Mouse (Mus musculus) liver, embryonic 16.5 days (tissue): Measurements from ENCODE around the gene 4931429L15Rik. TPM values are rescaled to one million over a fixed set of nuclear protein-coding genes. Genes with fewer than 3 reads are reported as not detected.
A peak's percentile ranks its signal among the peaks of the same experiment; 100 is the strongest.

Source experiments
- ATAC-seq: fragments of 200-750 bp; cut with Nextera tagmentation; 2 replicates; pipeline ENCODE4 v1.8.0; 2017; ENCODE audit warnings: low read depth, mild to moderate bottlenecking, moderate number of reproducible peaks, moderate library complexity
- H3K27ac ChIP-seq: fragments of 300-500 bp; sonication (generic); 2 replicates; pipeline ENCODE4 v1.5.1; 2014; ENCODE audit warnings: mild to moderate bottlenecking, low read length
- H3K27me3 ChIP-seq: fragments of 300-500 bp; sonication (generic); 2 replicates; pipeline ENCODE4 v1.6.1; 2014; ENCODE audit warnings: low read depth, low read length, mixed read lengths; ENCODE audit not compliant: control insufficient read depth, insufficient read depth
- H3K36me3 ChIP-seq: fragments of 300-500 bp; sonication (generic); 2 replicates; pipeline ENCODE4 v1.6.1; 2014; ENCODE audit warnings: mild to moderate bottlenecking; ENCODE audit not compliant: control insufficient read depth, insufficient read depth
- H3K4me1 ChIP-seq: fragments of 300-500 bp; sonication (generic); 2 replicates; pipeline ENCODE4 v1.6.1; 2014; ENCODE audit warnings: low read depth, low read length, mixed read lengths; ENCODE audit not compliant: control insufficient read depth
- H3K4me2 ChIP-seq: fragments of 300-500 bp; sonication (generic); 2 replicates; pipeline ENCODE4 v1.6.1; 2014; ENCODE audit warnings: low read depth, low read length, mixed read lengths
- H3K4me3 ChIP-seq: fragments of 300-500 bp; sonication (generic); 2 replicates; pipeline ENCODE4 v1.5.1; 2014; ENCODE audit warnings: low read depth, mild to moderate bottlenecking, low read length
- H3K9ac ChIP-seq: fragments of 300-500 bp; sonication (generic); 2 replicates; pipeline ENCODE4 v1.6.1; 2014; ENCODE audit warnings: low read depth, low read length
- H3K9me3 ChIP-seq: fragments of 300-500 bp; sonication (generic); replicated peaks from 2 replicates; pipeline ENCODE4 v1.6.1; 2016; ENCODE audit warnings: low read length; ENCODE audit not compliant: control insufficient read depth
- WGBS: fragments of 180-500 bp; shearing (Covaris S2); extraction: QIAGEN DNeasy Blood & Tissue Kit; methylation state at CpG from one replicate; pipeline ENCODE4 v1.1.7; 2014; ENCODE audit not compliant: insufficient replicate concordance; 5-methylcytosine and 5-hydroxymethylcytosine counted together
- polyA plus RNA-seq: library from polyadenylated mRNA; unstranded; fragments of >200 nt; fragmentation: Nextera tagmentation; extraction: Ambion mirVana; gene quantifications from 2 replicates; pipeline ENCODE4 v1.2.1, GENCODE M21; 2015

The 4931429L15Rik gene
- polyA plus RNA-seq, 1 experiment from 2014 or later, result not detected

DNA sequence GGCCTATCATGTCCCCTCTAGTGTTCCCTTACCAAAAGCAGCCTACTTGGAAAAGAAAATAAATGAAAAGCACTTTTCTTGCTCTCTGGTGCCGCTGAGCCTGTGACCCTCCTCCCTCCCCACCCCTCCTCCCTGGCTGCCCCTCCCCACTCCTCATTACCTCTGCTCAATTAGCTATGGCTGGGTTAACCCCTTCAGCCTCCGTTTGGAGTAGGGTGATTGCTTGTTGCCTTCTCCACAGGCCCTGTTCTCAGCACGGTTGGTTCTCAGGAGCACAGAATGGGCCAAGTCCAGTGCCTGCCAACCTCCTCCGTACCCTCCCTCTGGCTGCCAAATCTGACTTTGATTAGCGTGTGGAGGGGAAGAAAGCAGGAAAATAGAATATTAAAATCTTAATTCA is 3.4 kb downstream of the 4931429L15Rik start:
- Histone ChIP-seq H3K9ac (no peak overlapping the region), H3K4me3 (no peak overlapping the region), H3K4me2 (no peak overlapping the region), H3K4me1 (no peaks in the 10 kb centered on the region), H3K36me3 (no peaks in the 10 kb centered on the region), H3K27me3 (no peaks in the 10 kb centered on the region), H3K27ac (no peak overlapping the region), H3K9me3 (no peaks in the 10 kb centered on the region)
- ATAC-seq, result no peak
- WGBS, result 45% methylated on average over 5 of the region's 5 CpGs

GRCm38 (mm10) chr9:46315807-46316365 is 3.9 kb downstream of the 4931429L15Rik start:
- Histone ChIP-seq H3K9ac (no peak overlapping the region), H3K4me3 (no peak overlapping the region), H3K4me1 (no peaks in the 10 kb centered on the region), H3K36me3 (no peaks in the 10 kb centered on the region), H3K27me3 (no peaks in the 10 kb centered on the region), H3K9me3 (no peaks in the 10 kb centered on the region), H3K27ac (no peak overlapping the region), H3K4me2 (no peak overlapping the region)
- 53% methylated on average over 11 of the region's 11 CpGs for WGBS
- no peak for ATAC-seq

DNA sequence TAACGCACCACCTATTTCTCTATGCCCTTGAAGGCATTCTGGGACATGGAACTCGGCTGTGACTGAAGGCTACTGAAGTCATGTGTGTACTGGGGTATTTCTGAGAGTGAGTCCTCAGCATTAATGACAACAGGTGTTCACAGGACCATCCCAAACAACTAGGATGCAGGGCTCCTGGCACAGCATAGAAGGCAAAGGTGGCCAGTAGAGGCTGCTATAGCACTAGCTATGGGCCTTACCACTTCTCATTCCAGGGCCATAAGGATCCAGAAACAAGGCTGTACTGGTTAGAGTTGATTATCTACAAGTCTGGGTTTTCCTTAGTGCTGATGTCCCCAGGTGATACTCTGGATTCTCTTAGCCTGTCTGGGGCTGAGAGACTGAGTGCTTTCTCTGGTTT is 4.9 kb downstream of the 4931429L15Rik start:
- no peaks in the 10 kb centered on the region for H3K27me3 ChIP-seq
- no peaks in the 10 kb centered on the region for H3K9me3 ChIP-seq
- H3K27ac ChIP-seq, result no peak overlapping the region
- H3K36me3 ChIP-seq, result no peaks in the 10 kb centered on the region
- no peaks in the 10 kb centered on the region for H3K4me1 ChIP-seq
- no peak overlapping the region for H3K4me3 ChIP-seq
- WGBS, result 33% methylated on average over 2 of the region's 2 CpGs
- ATAC-seq, result no peak
- no peak overlapping the region for H3K4me2 ChIP-seq
- H3K9ac ChIP-seq, result no peak overlapping the region

DNA sequence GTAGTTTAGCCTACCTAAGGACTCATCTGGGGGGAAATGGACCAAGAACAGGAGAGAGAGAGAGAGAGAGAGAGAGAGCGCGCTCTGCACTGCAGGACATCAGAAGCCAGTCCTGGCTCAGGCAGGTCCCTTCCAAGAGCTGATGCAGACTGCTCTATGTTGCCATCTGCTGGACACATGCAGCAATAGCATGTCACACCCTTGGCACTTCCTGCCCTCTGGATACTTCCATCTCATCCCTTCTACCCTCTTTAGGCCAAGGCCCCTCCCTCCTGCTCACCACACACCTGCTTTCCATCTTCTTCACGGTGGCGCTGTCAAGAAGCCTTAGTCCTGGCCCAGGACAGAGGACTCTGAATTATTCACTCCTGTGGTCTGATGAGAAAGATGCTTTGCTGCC is 5.3 kb downstream of the 4931429L15Rik start:
- Histone ChIP-seq H3K9ac (no peak overlapping the region), H3K27ac (no peak overlapping the region), H3K4me2 (no peak overlapping the region), H3K9me3 (no peaks in the 10 kb centered on the region), H3K36me3 (no peaks in the 10 kb centered on the region), H3K4me3 (no peak overlapping the region), H3K27me3 (no peaks in the 10 kb centered on the region), H3K4me1 (no peaks in the 10 kb centered on the region)
- ATAC-seq, result 0 out of 2 replicates have a peak, but pooled peaks have one; percentile 16
- WGBS, result 7% methylated on average over 4 of the region's 4 CpGs

DNA sequence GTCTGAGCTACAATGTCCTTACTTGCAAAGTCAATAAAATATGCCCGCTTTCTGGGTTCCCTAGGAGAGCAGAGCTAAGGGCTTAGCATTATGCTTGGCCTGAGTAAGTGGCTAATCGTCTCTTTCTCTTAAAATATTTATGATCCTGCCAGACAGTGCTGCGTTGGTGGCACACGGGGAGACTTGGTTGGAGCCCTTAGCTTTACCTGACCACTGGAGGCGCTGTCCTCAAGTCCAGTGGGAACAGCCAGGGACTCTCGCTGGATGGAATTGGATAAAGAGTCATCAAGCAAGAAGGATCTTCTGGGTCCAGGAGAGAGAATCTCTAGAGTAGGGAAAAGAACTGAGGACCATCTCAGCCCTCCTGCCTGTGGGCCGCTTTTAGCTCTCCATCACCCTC is 10.7 kb downstream of the 4931429L15Rik start:
- ATAC-seq, result no peak
- WGBS, result 16% methylated on average over 7 of the region's 7 CpGs

GRCm38 (mm10) chr9:46302142-46302541 is 17.6 kb downstream of the 4931429L15Rik start:
- Histone ChIP-seq H3K4me1 (no peaks in the 10 kb centered on the region), H3K4me3 (no peak overlapping the region), H3K9me3 (no peaks in the 10 kb centered on the region), H3K9ac (no peak overlapping the region), H3K4me2 (no peak overlapping the region), H3K27ac (no peak overlapping the region), H3K27me3 (no peaks in the 10 kb centered on the region), H3K36me3 (peaks cover 5% of the 10 kb centered on the region)
- 10% methylated on average over 2 of the region's 2 CpGs for WGBS
- no peak for ATAC-seq

More for the DNA sequence above, 10.7 kb downstream of the 4931429L15Rik start:
- H3K4me2 ChIP-seq, result no peak overlapping the region
- no peaks in the 10 kb centered on the region for H3K9me3 ChIP-seq
- H3K4me3 ChIP-seq, result no peak overlapping the region
- no peaks in the 10 kb centered on the region for H3K27me3 ChIP-seq
- H3K9ac ChIP-seq, result no peak overlapping the region
- H3K36me3 ChIP-seq, result no peaks in the 10 kb centered on the region
- H3K27ac ChIP-seq, result no peak overlapping the region
- no peaks in the 10 kb centered on the region for H3K4me1 ChIP-seq

DNA sequence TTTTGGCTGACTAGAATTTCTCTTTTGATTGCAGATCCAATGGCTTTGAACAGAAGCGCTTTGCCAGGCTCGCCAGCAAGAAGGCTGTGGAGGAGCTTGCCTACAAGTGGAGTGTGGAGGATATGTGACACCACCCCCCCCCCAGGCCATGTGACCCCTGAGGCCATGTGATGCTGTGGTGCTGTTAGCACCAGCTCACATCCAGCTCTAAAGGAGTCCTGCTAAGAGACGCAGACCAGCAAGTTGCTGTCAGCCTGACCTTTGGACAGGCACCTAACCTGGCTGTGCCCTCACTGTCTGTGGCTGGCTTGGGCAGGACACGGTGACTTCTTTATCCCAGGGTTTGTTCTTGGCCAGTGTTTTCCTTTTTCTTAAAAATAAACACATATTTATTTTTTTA is 21.4 kb downstream of the 4931429L15Rik start:
- ATAC-seq, result no peak
- no peaks in the 10 kb centered on the region for H3K9me3 ChIP-seq
- no peak overlapping the region for H3K4me2 ChIP-seq
- no peak overlapping the region for H3K9ac ChIP-seq
- H3K27ac ChIP-seq, result no peak overlapping the region
- H3K4me1 ChIP-seq, result no peaks in the 10 kb centered on the region
- no peaks in the 10 kb centered on the region for H3K27me3 ChIP-seq
- H3K4me3 ChIP-seq, result no peak overlapping the region
- 77% methylated on average over 4 of the region's 4 CpGs for WGBS
- peaks cover 5% of the 10 kb centered on the region for H3K36me3 ChIP-seq

DNA sequence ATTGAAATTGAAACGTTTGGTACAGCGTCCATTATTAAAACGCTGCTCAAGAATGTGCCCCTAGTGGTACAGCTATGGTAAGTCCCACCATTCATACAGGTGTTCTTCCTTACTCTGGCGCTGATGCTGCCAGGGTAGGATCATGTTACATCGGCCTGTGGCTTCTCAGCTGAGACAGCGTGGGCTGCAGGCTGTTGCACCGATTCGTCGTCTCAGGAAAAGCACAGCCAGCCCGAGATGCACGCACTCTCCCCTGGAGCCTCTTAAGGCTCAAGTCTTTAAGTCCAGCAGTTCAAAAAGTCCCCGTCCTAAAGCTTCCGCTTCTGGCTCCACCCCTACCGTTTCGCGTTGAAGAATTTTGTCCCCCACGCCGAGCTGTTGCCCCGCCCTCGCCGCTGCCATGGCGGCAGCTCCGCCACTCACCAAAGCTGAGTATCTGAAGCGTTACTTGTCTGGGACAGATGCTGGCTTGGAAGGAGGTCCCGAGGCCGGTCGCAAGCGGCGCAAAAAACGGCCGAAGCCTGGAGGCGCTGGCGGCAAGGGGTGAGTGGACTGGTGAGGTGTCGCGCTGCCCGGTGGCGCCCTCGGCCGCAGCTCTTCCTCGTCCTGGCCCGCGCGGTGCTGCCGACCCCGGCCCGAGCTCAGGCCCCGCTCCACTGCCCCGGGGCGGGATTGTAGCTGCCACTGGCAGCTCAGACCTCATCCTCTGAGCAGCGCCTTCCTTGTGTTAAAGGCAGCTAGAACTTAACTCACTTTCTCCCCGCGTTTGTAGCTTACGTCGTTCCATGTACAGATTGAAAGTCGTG is 37.0 kb downstream of the 4931429L15Rik start, which contains the start of gene Bud13:
Gene Bud13 (plus strand): TSS at position 378 of the 806 bp plus-strand sequence.
- H3K36me3 ChIP-seq, result peaks cover 22% of the 10 kb centered on the region
- no peaks in the 10 kb centered on the region for H3K27me3 ChIP-seq
- peak; percentile 90 for ATAC-seq
- peak within 1 kb of the TSS; percentile 93 for H3K9ac ChIP-seq
- H3K27ac ChIP-seq, result peak within 1 kb of the TSS; percentile 84
- no peaks in the 10 kb centered on the region for H3K9me3 ChIP-seq
- H3K4me2 ChIP-seq, result peak within 1 kb of the TSS; percentile 85
- H3K4me1 ChIP-seq, result peaks cover 10% of the 10 kb centered on the region
- under 1% methylated on average over 53 of the region's 55 CpGs for WGBS
- H3K4me3 ChIP-seq, result peak within 1 kb of the TSS; percentile 97

- no peaks in the 10 kb centered on the region for H3K27me3 ChIP-seq
- ATAC-seq, result no peak
- H3K4me3 ChIP-seq, result no peak overlapping the region
- WGBS, result 67% methylated on average over 9 of the region's 9 CpGs
- no peak overlapping the region for H3K27ac ChIP-seq
- H3K9me3 ChIP-seq, result no peaks in the 10 kb centered on the region
- peaks cover 25% of the 10 kb centered on the region for H3K36me3 ChIP-seq
- H3K4me1 ChIP-seq, result peaks cover 18% of the 10 kb centered on the region
- no peak overlapping the region for H3K9ac ChIP-seq
- no peak overlapping the region for H3K4me2 ChIP-seq
These were observed 45.3 kb downstream of the 4931429L15Rik start for GRCm38 (mm10) chr9:46274494-46274893.
